Mouse (Mus musculus) kidney, embryonic 15.5 days (tissue): ENCODE data around the gene Ppp1r12b. TPM values are rescaled to one million over a fixed set of nuclear protein-coding genes. Genes with fewer than 3 reads are reported as not detected.

ENCODE experiments used
- ATAC-seq: fragments of 200-750 bp; cut with Nextera tagmentation; replicated peaks from 2 replicates; pipeline ENCODE4 v1.8.0; 2017; ENCODE audit warnings: moderate TSS enrichment; ENCODE audit not compliant: low FRiP score
- H3K27ac ChIP-seq: fragments of 300-500 bp; sonication (generic); 2 replicates; pipeline ENCODE4 v1.5.1; 2015; ENCODE audit warnings: mild to moderate bottlenecking, inconsistent platforms
- H3K27me3 ChIP-seq: fragments of 300-500 bp; sonication (generic); 2 replicates; pipeline ENCODE4 v1.6.1; 2015; ENCODE audit warnings: inconsistent platforms
- H3K36me3 ChIP-seq: fragments of 300-500 bp; sonication (generic); 2 replicates; pipeline ENCODE4 v1.6.1; 2015; ENCODE audit warnings: inconsistent platforms
- H3K4me1 ChIP-seq: fragments of 300-500 bp; sonication (generic); 2 replicates; pipeline ENCODE4 v1.6.1; 2015; ENCODE audit warnings: inconsistent platforms
- H3K4me2 ChIP-seq: fragments of 300-500 bp; sonication (generic); 2 replicates; pipeline ENCODE4 v1.6.1; 2015; ENCODE audit warnings: moderate library complexity, mild to moderate bottlenecking, inconsistent platforms
- H3K4me3 ChIP-seq: fragments of 300-500 bp; sonication (generic); replicated peaks from 2 replicates; pipeline ENCODE4 v1.5.1; 2015; ENCODE audit warnings: mild to moderate bottlenecking, inconsistent platforms
- H3K9ac ChIP-seq: fragments of 300-500 bp; sonication (generic); 2 replicates; pipeline ENCODE4 v1.6.1; 2015; ENCODE audit warnings: mild to moderate bottlenecking, inconsistent platforms
- H3K9me3 ChIP-seq: fragments of 300-500 bp; sonication (generic); replicated peaks from 2 replicates; pipeline ENCODE4 v1.6.1; 2016; ENCODE audit warnings: inconsistent platforms
- WGBS: fragments of 180-500 bp; shearing (Covaris S2); methylation state at CpG from one replicate; pipeline ENCODE4 v1.1.7; 2015; ENCODE audit warnings: mixed read lengths; 5-methylcytosine and 5-hydroxymethylcytosine counted together
- polyA plus RNA-seq: library from polyadenylated mRNA; unstranded; fragments of >200 nt; fragmentation: Nextera tagmentation; extraction: Ambion mirVana; gene quantifications from 2 replicates; pipeline ENCODE4 v1.2.1, GENCODE M21; 2015

The Ppp1r12b gene
- polyA plus RNA-seq, 1 experiment from 2014 or later: 6.7 TPM

DNA sequence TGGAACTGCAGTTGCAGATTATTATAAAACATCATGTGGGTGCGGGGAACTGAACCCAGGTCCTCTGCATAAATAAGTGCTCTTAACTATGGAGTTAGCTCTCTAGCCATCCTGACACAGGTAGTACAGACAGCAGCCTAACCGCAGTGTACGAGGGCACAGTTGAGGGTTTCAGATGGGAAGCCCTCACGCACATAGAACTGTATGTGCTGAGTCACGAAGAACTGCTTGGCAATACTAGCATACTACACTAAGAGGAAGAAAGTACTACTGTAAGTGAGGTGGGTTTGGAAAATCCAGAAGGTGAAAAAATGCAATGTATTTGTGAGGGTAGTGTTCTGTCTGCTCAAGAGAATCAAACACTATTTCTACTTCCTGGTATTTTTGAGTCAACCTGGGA lies 185.4 kb downstream of the Ppp1r12b start:
- Histone ChIP-seq H3K9ac (no peak overlapping the region), H3K4me2 (no peak overlapping the region), H3K36me3 (peaks cover 15% of the 10 kb centered on the region; the same call in 1 of the 2 replicates), H3K27me3 (no peaks in the 10 kb centered on the region), H3K4me1 (peaks cover 43% of the 10 kb centered on the region), H3K9me3 (no peaks in the 10 kb centered on the region), H3K4me3 (no peak overlapping the region), H3K27ac (0 out of 2 replicates have a peak overlapping the region, but pooled peaks have one; percentile 61)
- ATAC-seq: no peak
- 96% methylated on average over 5 of the region's 5 CpGs for WGBS

DNA sequence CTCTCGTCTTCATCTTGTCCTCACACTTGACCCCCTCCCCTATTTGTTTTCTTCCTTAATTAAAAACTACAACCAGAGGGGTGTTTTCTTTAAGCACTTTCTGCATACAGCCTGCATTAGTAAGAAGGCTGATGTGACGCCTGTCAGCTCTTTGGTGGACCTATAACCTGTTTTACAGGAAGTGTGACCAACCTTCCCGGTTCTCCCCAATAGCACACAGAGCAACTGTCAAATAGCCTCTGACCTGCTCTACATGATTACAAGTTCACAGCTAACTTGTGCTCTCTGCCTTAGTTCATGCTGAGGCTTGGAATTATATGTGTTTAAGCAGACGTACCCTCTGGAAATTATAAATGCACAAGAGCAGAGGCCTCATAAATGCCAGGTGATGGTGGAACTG lies 189.3 kb downstream of the Ppp1r12b start:
- Histone ChIP-seq H3K9me3 (no peaks in the 10 kb centered on the region), H3K4me2 (no peak overlapping the region), H3K9ac (no peak overlapping the region), H3K4me1 (peaks cover 27% of the 10 kb centered on the region), H3K27ac (peak overlapping the region; percentile 11; the same call in 1 of the 2 replicates), H3K4me3 (no peak overlapping the region), H3K27me3 (no peaks in the 10 kb centered on the region), H3K36me3 (peaks cover 15% of the 10 kb centered on the region; the same call in 1 of the 2 replicates)
- ATAC-seq: no peak
- WGBS: 60% methylated on average over 4 of the region's 4 CpGs

DNA sequence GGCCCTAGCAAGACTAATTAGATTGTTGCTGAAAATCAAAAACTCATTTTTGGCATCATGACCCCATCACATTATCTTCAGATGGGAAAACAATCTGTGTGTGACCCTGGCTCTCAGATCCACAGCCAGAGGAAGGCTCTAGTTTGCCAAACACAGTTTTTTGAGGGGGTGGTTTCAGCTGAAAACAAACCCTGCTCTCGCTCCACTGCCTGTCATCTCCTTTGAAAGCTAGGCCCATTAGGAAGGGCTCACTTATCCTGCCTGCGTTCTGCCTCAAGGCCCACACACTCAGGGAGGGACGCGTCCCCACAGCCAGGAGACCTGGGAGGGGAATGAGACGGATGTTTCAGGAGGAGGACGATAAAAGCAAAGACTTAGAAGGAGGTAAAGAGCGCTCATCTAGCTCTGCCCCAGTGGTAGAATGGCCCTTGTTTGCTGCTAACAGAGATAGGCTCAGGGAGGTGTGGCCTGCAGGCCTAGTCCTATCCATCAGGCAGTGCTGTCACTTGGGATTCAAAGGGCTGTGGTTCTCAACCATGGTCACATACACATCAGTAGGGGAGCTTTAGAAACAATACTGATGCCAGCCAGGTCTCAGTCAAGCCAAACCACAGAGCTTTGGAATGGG lies 190.8 kb downstream of the Ppp1r12b start:
- no peaks in the 10 kb centered on the region for H3K27me3 ChIP-seq
- WGBS: 20% methylated on average over 7 of the region's 7 CpGs
- peaks cover 32% of the 10 kb centered on the region for H3K4me1 ChIP-seq
- H3K9ac ChIP-seq: no peak overlapping the region
- peak; percentile 85 for ATAC-seq
- H3K9me3 ChIP-seq: no peaks in the 10 kb centered on the region
- H3K27ac ChIP-seq: peak overlapping the region; percentile 85
- peaks cover 18% of the 10 kb centered on the region for H3K36me3 ChIP-seq
- no peak overlapping the region for H3K4me2 ChIP-seq
- H3K4me3 ChIP-seq: no peak overlapping the region

DNA sequence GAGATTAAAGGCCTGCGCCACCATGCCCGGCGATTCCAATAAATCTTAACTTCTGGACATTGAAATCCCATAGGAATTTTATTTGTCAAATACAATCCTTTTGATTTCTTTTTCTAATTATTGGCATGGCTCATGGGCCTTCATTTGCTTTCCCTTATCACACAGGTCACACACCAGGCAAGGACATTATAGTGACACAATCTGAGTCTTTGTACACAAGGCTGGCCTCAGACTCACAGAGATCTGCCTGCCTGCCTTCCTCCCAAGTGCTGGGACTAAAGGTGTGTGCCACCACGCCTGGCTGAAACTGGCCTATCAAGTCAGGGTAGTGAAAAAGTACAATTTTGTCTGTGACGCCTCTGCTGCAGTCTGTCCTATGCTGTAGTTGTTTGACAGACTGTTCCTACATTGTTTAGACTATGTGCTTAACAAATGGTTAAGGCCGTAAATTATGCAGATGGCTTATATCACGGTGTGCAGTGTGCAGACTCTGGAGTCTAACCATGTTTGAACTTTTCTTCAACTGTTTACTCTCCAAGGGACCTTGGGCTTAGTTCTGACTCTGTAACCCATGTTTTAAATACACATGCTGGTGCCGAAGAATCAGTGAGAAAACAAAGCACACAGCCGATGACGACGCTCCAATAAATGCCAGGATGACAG lies 191.8 kb downstream of the Ppp1r12b start:
- H3K4me1 ChIP-seq: peaks cover 36% of the 10 kb centered on the region
- H3K4me3 ChIP-seq: no peak overlapping the region
- peak; percentile 45 for ATAC-seq
- no peak overlapping the region for H3K4me2 ChIP-seq
- no peak overlapping the region for H3K9ac ChIP-seq
- peak overlapping the region; percentile 85 for H3K27ac ChIP-seq
- H3K27me3 ChIP-seq: no peaks in the 10 kb centered on the region
- H3K36me3 ChIP-seq: peaks cover 21% of the 10 kb centered on the region
- H3K9me3 ChIP-seq: no peaks in the 10 kb centered on the region
- WGBS: 48% methylated on average over 11 of the region's 11 CpGs

DNA sequence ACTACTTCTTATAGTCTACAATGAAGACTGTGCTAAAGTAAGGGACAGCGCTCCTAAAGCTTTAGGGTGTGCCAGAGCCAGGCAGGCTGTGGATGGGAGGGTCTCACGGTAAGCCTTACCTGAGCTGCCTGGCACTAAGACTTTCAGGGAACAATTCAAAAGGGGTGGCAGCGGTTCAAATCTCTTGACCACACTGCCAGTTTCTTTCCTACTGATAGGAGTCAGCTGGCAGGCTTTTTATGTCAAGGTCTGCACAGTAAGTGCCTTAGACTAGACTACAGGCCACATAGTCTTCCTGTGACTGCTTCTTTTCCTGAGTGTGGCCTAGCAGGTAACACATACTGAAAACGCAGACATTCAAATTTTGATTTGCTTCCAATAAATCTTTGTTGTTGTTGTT lies 192.5 kb downstream of the Ppp1r12b start:
- no peak for ATAC-seq
- 87% methylated on average over 4 of the region's 4 CpGs for WGBS
- Histone ChIP-seq H3K9me3 (no peaks in the 10 kb centered on the region), H3K36me3 (peaks cover 14% of the 10 kb centered on the region), H3K27ac (peak overlapping the region; percentile 85; the same call in 1 of the 2 replicates), H3K9ac (no peak overlapping the region), H3K27me3 (no peaks in the 10 kb centered on the region), H3K4me2 (no peak overlapping the region), H3K4me3 (no peak overlapping the region), H3K4me1 (peaks cover 36% of the 10 kb centered on the region)

DNA sequence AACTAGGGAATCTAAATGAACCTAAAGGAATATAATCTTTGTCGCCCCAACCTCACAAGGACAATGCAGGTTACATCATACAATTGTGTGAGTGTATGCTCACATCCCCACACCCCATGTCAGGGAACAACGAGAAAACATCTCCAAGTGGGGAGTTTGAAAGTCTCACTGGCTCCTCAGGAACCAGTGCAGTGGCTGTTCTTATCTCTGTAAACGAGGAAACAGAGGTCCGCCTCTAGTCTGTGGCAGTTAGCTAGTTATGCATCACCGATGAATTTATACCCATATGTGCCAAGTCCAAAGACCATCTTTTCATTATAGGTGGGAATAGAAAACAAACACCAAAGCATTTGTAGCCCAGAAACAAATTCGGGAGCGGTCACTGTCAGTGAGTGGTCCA lies 194.2 kb downstream of the Ppp1r12b start:
- ATAC-seq: no peak
- no peaks in the 10 kb centered on the region for H3K27me3 ChIP-seq
- H3K4me1 ChIP-seq: peaks cover 48% of the 10 kb centered on the region
- peaks cover 7% of the 10 kb centered on the region for H3K36me3 ChIP-seq
- no peaks in the 10 kb centered on the region for H3K9me3 ChIP-seq
- WGBS: 85% methylated on average over 7 of the region's 7 CpGs
- H3K27ac ChIP-seq: no peak overlapping the region
- no peak overlapping the region for H3K4me3 ChIP-seq
- no peak overlapping the region for H3K4me2 ChIP-seq
- H3K9ac ChIP-seq: no peak overlapping the region

DNA sequence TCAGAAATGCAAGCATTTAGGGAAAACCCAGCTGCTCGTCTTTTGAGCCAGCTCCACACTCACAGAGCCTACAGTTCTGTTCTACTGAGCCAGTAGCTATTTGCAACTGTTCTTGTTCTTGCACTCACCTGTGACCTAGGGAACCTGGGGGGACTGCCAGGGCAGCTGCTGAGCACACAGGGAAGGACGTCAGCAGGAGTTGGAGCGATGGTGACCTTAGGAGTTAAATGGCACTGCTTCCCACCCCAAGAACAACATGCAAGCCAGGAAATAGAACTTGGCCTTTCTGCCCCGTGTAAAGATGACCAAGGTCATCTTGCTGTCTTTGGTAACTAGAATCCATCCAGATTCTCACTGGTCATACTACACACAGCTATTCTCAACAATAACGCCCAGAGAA lies 195.1 kb downstream of the Ppp1r12b start:
- Histone ChIP-seq H3K27me3 (no peaks in the 10 kb centered on the region), H3K4me3 (no peak overlapping the region), H3K4me1 (peaks cover 55% of the 10 kb centered on the region), H3K9ac (no peak overlapping the region), H3K27ac (no peak overlapping the region), H3K36me3 (peaks cover 7% of the 10 kb centered on the region), H3K4me2 (no peak overlapping the region), H3K9me3 (no peaks in the 10 kb centered on the region)
- no peak for ATAC-seq
- 41% methylated on average over 5 of the region's 5 CpGs for WGBS

DNA sequence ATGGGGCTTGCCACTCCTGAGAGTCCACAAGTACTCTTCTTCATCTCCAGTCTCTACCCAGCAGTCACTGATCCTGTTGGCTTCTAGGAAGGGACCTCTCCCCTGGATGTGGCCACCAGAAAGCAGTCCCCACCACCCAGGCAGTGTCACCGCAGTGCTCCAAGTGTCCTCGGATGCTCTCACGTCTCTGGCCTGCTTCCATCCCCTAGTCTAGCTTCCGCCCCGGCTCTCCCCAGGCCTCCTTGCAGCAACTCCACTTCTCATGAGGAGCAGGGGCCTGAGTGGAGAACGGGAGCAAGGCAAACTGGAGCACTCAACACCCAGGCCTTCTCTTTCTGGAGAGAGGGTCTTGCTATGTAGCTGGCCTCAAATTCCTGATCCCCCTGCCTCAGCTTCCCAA lies 196.6 kb downstream of the Ppp1r12b start:
- Histone ChIP-seq H3K27ac (no peak overlapping the region), H3K9me3 (no peaks in the 10 kb centered on the region), H3K4me3 (no peak overlapping the region), H3K4me1 (peaks cover 55% of the 10 kb centered on the region), H3K27me3 (no peaks in the 10 kb centered on the region), H3K4me2 (no peak overlapping the region), H3K36me3 (peaks cover 7% of the 10 kb centered on the region), H3K9ac (no peak overlapping the region)
- ATAC-seq: no peak
- 90% methylated on average over 6 of the region's 6 CpGs for WGBS

DNA sequence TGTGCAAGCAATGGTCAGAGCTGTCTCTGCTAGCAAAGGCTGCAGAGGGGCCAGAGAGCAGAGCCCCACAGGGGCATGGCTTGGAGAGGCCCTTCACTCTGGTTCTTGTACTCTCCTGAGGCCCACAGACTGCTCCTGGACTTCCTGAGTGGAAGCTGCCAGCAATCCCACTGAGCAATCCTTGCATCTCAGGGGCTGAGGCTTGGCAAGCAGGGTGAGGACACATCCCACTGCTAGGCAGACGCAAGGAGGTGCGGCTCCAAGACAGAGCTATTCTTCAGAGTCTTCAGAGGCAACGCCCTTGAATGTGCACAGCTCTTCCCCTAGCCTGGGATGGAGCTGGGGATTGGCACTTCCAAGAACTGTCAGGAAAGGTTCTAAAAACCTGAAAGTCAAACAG lies 198.5 kb downstream of the Ppp1r12b start:
- Histone ChIP-seq H3K36me3 (peaks cover 7% of the 10 kb centered on the region), H3K27me3 (no peaks in the 10 kb centered on the region), H3K4me2 (no peak overlapping the region), H3K9ac (no peak overlapping the region; the same call in 1 of the 2 replicates), H3K4me3 (no peak overlapping the region), H3K4me1 (peaks cover 67% of the 10 kb centered on the region), H3K27ac (0 out of 2 replicates have a peak overlapping the region, but pooled peaks have one; percentile 78), H3K9me3 (no peaks in the 10 kb centered on the region)
- ATAC-seq: no peak
- 70% methylated on average over 3 of the region's 3 CpGs for WGBS

DNA sequence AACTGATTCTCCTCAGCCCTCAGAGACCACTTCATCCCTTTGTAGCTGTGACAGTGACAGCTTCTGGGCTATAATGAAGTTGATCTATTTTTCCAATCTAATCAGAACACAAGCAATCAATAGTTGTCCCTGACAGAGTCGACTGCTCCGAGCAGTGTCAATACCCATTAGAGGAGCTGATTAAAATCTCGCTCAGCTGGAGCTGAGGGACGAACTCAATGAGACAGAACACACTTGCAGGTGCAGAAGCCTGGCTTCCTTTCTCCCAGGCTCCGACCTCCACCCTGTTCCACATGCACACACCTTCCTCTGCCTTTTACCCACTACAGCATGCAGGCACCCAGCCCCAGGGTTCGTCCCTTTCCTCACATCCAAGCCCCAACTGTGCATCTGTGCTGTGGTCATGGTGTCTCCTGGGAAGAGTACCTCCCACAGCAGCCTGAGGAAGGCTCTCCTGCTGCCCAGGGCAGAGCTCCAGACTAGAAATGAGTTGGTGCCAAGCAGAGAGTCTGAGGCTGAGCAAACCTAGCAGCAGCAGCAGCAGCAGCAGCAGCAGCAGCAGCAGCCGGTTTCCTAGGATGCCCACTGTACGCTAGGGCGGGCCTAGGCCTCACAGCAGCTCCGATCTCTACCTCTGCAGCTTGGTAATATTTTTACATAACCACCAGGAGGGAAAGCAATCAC lies 199.4 kb downstream of the Ppp1r12b start:
- no peaks in the 10 kb centered on the region for H3K9me3 ChIP-seq
- WGBS: 46% methylated on average over 10 of the region's 10 CpGs
- H3K27me3 ChIP-seq: no peaks in the 10 kb centered on the region
- H3K4me3 ChIP-seq: no peak overlapping the region
- ATAC-seq: peak; percentile 23
- peak overlapping the region; percentile 78 for H3K27ac ChIP-seq
- peaks cover 7% of the 10 kb centered on the region for H3K36me3 ChIP-seq
- H3K4me1 ChIP-seq: peaks cover 72% of the 10 kb centered on the region
- H3K4me2 ChIP-seq: no peak overlapping the region
- H3K9ac ChIP-seq: no peak overlapping the region

DNA sequence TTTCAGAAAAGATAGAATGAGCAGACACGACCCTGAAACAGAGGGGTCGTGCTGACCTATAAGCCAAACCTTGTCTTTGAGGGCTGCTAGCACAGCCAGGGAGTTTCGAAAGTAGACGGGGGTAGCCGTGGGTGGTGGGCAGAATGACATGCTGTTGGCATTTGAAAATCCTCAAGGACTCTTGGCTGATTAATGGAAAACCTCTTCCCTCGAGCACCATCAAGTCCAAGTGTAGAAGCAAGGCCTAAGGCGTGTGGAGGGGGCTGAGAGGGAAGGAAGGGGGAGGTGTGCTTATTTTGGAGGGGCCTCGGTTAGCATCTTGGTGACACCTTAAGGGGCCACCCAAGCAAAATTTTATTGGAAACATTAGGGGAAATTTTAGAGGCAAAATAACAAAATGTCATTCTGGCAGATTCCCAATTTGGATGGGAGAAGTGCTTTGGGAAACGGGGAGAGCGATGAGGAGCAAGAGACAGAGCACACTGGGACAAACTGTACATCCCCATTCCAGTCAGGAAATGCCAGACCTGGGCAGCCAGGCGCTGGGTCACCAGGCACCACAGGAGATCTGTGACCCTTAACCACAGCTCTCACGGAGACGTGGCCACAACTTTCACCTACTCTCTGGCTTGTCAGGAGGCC lies 200.1 kb downstream of the Ppp1r12b start:
- H3K9ac ChIP-seq: no peak overlapping the region
- no peaks in the 10 kb centered on the region for H3K27me3 ChIP-seq
- peaks cover 71% of the 10 kb centered on the region for H3K4me1 ChIP-seq
- H3K4me2 ChIP-seq: no peak overlapping the region
- H3K36me3 ChIP-seq: peaks cover 7% of the 10 kb centered on the region
- peak overlapping the region; percentile 78 for H3K27ac ChIP-seq
- no peaks in the 10 kb centered on the region for H3K9me3 ChIP-seq
- ATAC-seq: no peak
- WGBS: 37% methylated on average over 13 of the region's 13 CpGs
- H3K4me3 ChIP-seq: no peak overlapping the region

DNA sequence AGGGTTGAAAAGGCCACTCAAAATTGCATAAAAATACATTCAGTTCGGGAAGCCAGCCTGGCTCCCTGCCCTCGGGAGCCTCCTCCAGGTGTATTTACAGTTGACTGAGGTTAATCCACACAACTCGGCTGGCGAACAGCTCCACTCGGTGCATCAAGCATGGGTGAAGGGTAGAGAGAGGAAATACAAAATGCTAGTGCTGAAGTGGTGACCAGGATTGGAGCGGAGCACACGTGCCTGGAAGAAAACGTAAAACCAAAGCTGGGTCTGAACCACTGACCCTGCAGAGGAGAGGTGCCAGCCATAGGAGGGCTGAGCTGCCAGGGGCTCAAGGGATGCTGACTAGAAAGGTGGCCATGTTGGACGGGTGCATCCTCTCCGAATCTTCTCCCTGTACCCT lies 200.9 kb downstream of the Ppp1r12b start:
- Histone ChIP-seq H3K27ac (peak overlapping the region; percentile 78), H3K4me2 (no peak overlapping the region), H3K27me3 (no peaks in the 10 kb centered on the region), H3K9me3 (no peaks in the 10 kb centered on the region), H3K36me3 (peaks cover 3% of the 10 kb centered on the region; the same call in 1 of the 2 replicates), H3K4me1 (peaks cover 68% of the 10 kb centered on the region), H3K9ac (no peak overlapping the region), H3K4me3 (no peak overlapping the region)
- ATAC-seq: no peak
- 51% methylated on average over 10 of the region's 10 CpGs for WGBS
